Comparison of ENCODE assay signal across 8 mouse cellular contexts in genomic region chr11:88049732-88050131, GRCm38 (mm10). TPM values are rescaled to one million over a fixed set of nuclear protein-coding genes. Genes with fewer than 3 reads are reported as not detected.
A peak's percentile ranks its signal among the peaks of the same experiment; 100 is the strongest.
DNase-seq lines count a peak whose midpoint lies in the region; ATAC-seq and TF ChIP-seq lines count a peak whose summit lies in the region.

No protein-coding gene starts in this region.

- DNase-seq in layer of hippocampus, adult 2 months (ENCODE audit: low spot score in 2 of 2) = no peak
- no peak for DNase-seq in layer of hippocampus, adult 9-11 months
- DNase-seq in forebrain, embryonic 10.5 days (ENCODE audit: extremely low spot score, low spot score) = no peak
- no peak for DNase-seq in layer of hippocampus, adult 18-20 months (ENCODE audit: low spot score in 2 of 2)
- no peak for DNase-seq in lung, postnatal 0 days (ENCODE audit: low spot score)
- DNase-seq in embryo, embryonic 10.5 days (ENCODE audit: low spot score) = no peak

- H3K4me3 ChIP-seq in layer of hippocampus, adult 2 months = peak overlapping the region; percentile 88
- H3K4me3 ChIP-seq in forebrain, embryonic 10.5 days = peak overlapping the region; percentile 96
- H3K4me3 ChIP-seq in limb, embryonic 12.5 days (replicated peaks) = peak overlapping the region; percentile 98
- peak overlapping the region; percentile 72; the same call in 1 of the 2 replicates for H3K4me3 ChIP-seq in neural tube, embryonic 15.5 days (replicated peaks)
- H3K4me3 ChIP-seq in lung, postnatal 0 days (ENCODE audit: low read depth, low read length) = no peak overlapping the region

- peak overlapping the region; percentile 16; the same call in 1 of the 2 replicates for H3K27ac ChIP-seq in layer of hippocampus, adult 2 months
- no peak overlapping the region for H3K27ac ChIP-seq in forebrain, embryonic 10.5 days
- H3K27ac ChIP-seq in limb, embryonic 12.5 days = no peak overlapping the region
- H3K27ac ChIP-seq in neural tube, embryonic 15.5 days (replicated peaks) = no peak overlapping the region
- no peak overlapping the region for H3K27ac ChIP-seq in lung, postnatal 0 days (ENCODE audit: low read length)

- peaks cover 39% of the 10 kb centered on the region for H3K4me1 ChIP-seq in forebrain, embryonic 10.5 days
- H3K4me1 ChIP-seq in limb, embryonic 12.5 days (replicated peaks) = peaks cover 27% of the 10 kb centered on the region
- peaks cover 44% of the 10 kb centered on the region for H3K4me1 ChIP-seq in neural tube, embryonic 15.5 days
- peaks cover 7% of the 10 kb centered on the region; the same call in 1 of the 2 replicates for H3K4me1 ChIP-seq in lung, postnatal 0 days (ENCODE audit: insufficient read depth, low read depth, low read length)

- TF ChIP-seq EP300 in lung, postnatal 0 days (IDR thresholded peaks at IDR 0.05) = no peak

- H3K36me3 ChIP-seq in forebrain, embryonic 10.5 days (replicated peaks) = peaks cover 64% of the 10 kb centered on the region
- H3K36me3 ChIP-seq in limb, embryonic 12.5 days = peaks cover 35% of the 10 kb centered on the region
- peaks cover 16% of the 10 kb centered on the region for H3K36me3 ChIP-seq in neural tube, embryonic 15.5 days
- no peaks in the 10 kb centered on the region for H3K36me3 ChIP-seq in lung, postnatal 0 days (ENCODE audit: insufficient read depth, low read length)

- no peak for ATAC-seq in limb, embryonic 12.5 days (ENCODE audit: insufficient number of reproducible peaks, insufficient read depth, low FRiP score, low TSS enrichment, low read depth)
- ATAC-seq in neural tube, embryonic 15.5 days (ENCODE audit: low FRiP score) = no peak
- ATAC-seq in lung, postnatal 0 days = no peak

- H3K4me2 ChIP-seq in limb, embryonic 12.5 days = peak overlapping the region; percentile 88
- peak overlapping the region; percentile 64 for H3K4me2 ChIP-seq in neural tube, embryonic 15.5 days
- no peak overlapping the region; the same call in 1 of the 2 replicates for H3K4me2 ChIP-seq in lung, postnatal 0 days (replicated peaks; ENCODE audit: low read depth, low read length)

- peak overlapping the region; percentile 99 for H3K9ac ChIP-seq in limb, embryonic 12.5 days (replicated peaks)
- H3K9ac ChIP-seq in neural tube, embryonic 15.5 days (replicated peaks) = no peak overlapping the region
- H3K9ac ChIP-seq in lung, postnatal 0 days (replicated peaks; ENCODE audit: low read depth) = no peak overlapping the region

- TF ChIP-seq CTCF in layer of hippocampus, adult 2 months (conservative IDR thresholded peaks at IDR 0.05) = no peak
- TF ChIP-seq CTCF in lung, postnatal 0 days (IDR thresholded peaks at IDR 0.05) = no peak

- H3K27me3 ChIP-seq in forebrain, embryonic 10.5 days (ENCODE audit: poor library complexity, severe bottlenecking) = no peaks in the 10 kb centered on the region
- no peaks in the 10 kb centered on the region for H3K27me3 ChIP-seq in limb, embryonic 12.5 days
- H3K27me3 ChIP-seq in neural tube, embryonic 15.5 days (replicated peaks) = no peaks in the 10 kb centered on the region
- H3K27me3 ChIP-seq in lung, postnatal 0 days (replicated peaks; ENCODE audit: insufficient read depth, low read length) = no peaks in the 10 kb centered on the region

- no peaks in the 10 kb centered on the region for H3K9me3 ChIP-seq in forebrain, embryonic 10.5 days
- H3K9me3 ChIP-seq in limb, embryonic 12.5 days = no peaks in the 10 kb centered on the region
- no peaks in the 10 kb centered on the region for H3K9me3 ChIP-seq in neural tube, embryonic 15.5 days (replicated peaks)
- no peaks in the 10 kb centered on the region for H3K9me3 ChIP-seq in lung, postnatal 0 days (ENCODE audit: low read length)

RNA-seq across cellular contexts. Expression of gene Srsf1, which starts 2.6 kb away (rescaled TPM):
- 100 to 1,000 TPM; 234 TPM for total RNA-seq in layer of hippocampus, adult 2 months (2021)
- 404 and 428 TPM in 2 replicates for polyA plus RNA-seq in forebrain, embryonic 10.5 days (2016; fragmentation: Nextera tagmentation; extraction: Ambion mirVana)
- 505 and 534 TPM in 2 replicates for polyA plus RNA-seq in limb, embryonic 12.5 days (2016; fragmentation: Nextera tagmentation; extraction: Ambion mirVana)
- 183 and 211 TPM in 2 replicates for polyA plus RNA-seq in neural tube, embryonic 15.5 days (2015; fragmentation: Nextera tagmentation; extraction: Ambion mirVana)
- 100 to 1,000 TPM; 219 to 225 TPM for total RNA-seq in layer of hippocampus, adult 18-20 months (2021)
- polyA plus RNA-seq in lung, postnatal 0 days (2015; fragmentation: Nextera tagmentation; extraction: Ambion mirVana) = 88.1 and 111 TPM in 2 replicates

RNA-seq across cellular contexts. Expression of gene Vezf1, which starts 18.3 kb away (rescaled TPM):
- total RNA-seq in layer of hippocampus, adult 2 months (2021) = 10 to 100 TPM; 22.0 to 22.7 TPM
- polyA plus RNA-seq in forebrain, embryonic 10.5 days (2016; fragmentation: Nextera tagmentation; extraction: Ambion mirVana) = 61.6 and 62.6 TPM in 2 replicates
- 56.0 and 65.8 TPM in 2 replicates for polyA plus RNA-seq in limb, embryonic 12.5 days (2016; fragmentation: Nextera tagmentation; extraction: Ambion mirVana)
- polyA plus RNA-seq in neural tube, embryonic 15.5 days (2015; fragmentation: Nextera tagmentation; extraction: Ambion mirVana) = 35.0 and 39.1 TPM in 2 replicates
- 10 to 100 TPM; 23.2 to 24.7 TPM for total RNA-seq in layer of hippocampus, adult 18-20 months (2021)
- 26.8 TPM in 2 replicates for polyA plus RNA-seq in lung, postnatal 0 days (2015; fragmentation: Nextera tagmentation; extraction: Ambion mirVana)

RNA-seq across cellular contexts. Expression of gene Cuedc1, which starts 48.1 kb away (rescaled TPM):
- total RNA-seq in layer of hippocampus, adult 2 months (2021) = 10 to 100 TPM; 31.1 to 35.3 TPM
- 20.0 and 24.9 TPM in 2 replicates for polyA plus RNA-seq in forebrain, embryonic 10.5 days (2016; fragmentation: Nextera tagmentation; extraction: Ambion mirVana)
- 32.1 and 37.3 TPM in 2 replicates for polyA plus RNA-seq in limb, embryonic 12.5 days (2016; fragmentation: Nextera tagmentation; extraction: Ambion mirVana)
- 40.6 and 49.0 TPM in 2 replicates for polyA plus RNA-seq in neural tube, embryonic 15.5 days (2015; fragmentation: Nextera tagmentation; extraction: Ambion mirVana)
- total RNA-seq in layer of hippocampus, adult 18-20 months (2021) = 10 to 100 TPM; 27.9 to 31.8 TPM
- polyA plus RNA-seq in lung, postnatal 0 days (2015; fragmentation: Nextera tagmentation; extraction: Ambion mirVana) = 14.6 TPM in 2 replicates
